Mouse (Mus musculus): ENCODE measurements around the gene Crip1.

DNA sequence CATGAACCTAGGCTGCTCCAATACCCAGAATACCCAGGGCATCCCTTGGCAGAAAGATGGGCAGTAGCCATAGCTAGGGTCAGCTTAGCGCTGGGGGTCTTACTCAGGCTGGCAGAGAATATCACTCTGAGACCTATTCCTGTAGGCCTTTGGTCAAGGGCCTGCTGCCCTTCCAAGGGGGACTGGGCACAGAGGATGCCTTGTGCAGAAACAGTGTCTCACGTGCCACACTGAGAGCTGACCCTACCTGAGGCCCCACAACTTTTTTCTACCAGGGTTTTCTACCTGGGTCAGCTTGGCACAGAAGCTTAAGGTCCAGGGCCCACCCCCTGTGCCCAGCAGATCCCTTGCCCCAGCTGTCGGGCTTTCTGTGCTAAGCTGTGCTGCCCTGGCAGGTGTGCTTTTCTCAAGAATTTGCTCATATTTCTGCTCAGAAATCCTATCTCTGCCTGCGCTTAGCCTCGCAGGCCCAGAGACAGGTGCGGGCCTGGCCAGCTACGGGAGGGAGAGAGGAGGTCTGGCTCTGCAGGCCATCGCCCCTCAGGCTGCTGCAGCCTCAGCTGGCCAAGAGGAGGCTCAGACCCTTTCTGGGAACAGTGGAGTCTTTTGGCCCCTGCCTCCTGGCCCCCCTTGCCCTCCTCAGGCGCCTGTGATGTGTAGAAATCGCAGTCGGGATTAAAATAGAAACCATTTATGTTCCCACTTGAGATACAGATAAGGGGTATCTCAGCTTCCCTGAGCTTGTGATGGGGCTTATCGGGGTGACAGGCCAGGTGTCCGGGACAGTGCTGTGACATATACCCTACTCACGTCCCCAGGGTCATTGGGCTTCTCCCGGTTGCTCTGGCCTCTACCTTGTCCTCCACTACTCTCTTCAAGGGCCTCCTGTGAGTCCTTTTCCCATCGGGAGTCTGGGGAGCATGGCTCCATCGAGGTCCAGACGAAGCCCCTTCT is 8.6 kb upstream of the Crip1 start:
- TF ChIP-seq POLR2A (IDR thresholded peaks at IDR 0.05; ENCODE audit: insufficient read depth, low read depth, low read length) (no peak; the same call in 1 of the 2 replicates), CTCF (IDR thresholded peaks at IDR 0.05) (no peak)

Measured in heart, adult 2 months (tissue).